Mouse (Mus musculus): ENCODE results near the gene Ptpn11. TPM values are rescaled to one million over a fixed set of nuclear protein-coding genes. Genes with fewer than 3 reads are reported as not detected.
"Not testable (repeated sequence)": the region's sequence is repeated elsewhere in the genome, so short reads cannot be mapped to it uniquely, and the experiment has no call there.

The Ptpn11 gene
- polyA plus RNA-seq, 1 experiment from 2014 or later, result 20.1 TPM

DNA sequence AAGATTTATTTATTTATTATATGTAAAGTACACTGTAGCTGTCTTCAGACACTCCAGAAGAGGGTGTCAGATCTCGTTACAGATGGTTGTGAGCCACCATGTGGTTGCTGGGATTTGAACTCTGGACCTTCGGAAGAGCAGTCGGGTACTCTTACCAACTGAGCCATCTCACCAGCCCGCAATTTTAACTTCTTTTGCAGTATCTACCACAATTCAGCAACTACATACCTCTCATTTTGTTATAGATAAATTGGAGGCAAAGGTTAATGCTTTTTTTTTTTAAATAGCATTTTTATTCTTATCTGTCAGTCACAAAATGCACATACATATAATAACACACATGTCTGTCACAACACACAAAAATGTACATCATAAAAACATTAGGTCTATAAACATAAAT lies 32.8 kb upstream of the Ptpn11 start:
- not testable (repeated sequence) for H3K9me3 ChIP-seq; H3K4me3 ChIP-seq (replicated peaks); H3K9ac ChIP-seq; H3K27ac ChIP-seq; H3K27me3 ChIP-seq (replicated peaks); H3K36me3 ChIP-seq; ATAC-seq; H3K4me2 ChIP-seq (replicated peaks)
- peaks cover 12% of the 10 kb centered on the region for H3K4me1 ChIP-seq (replicated peaks)
- WGBS, result 88% methylated on average over 4 of the region's 4 CpGs

DNA sequence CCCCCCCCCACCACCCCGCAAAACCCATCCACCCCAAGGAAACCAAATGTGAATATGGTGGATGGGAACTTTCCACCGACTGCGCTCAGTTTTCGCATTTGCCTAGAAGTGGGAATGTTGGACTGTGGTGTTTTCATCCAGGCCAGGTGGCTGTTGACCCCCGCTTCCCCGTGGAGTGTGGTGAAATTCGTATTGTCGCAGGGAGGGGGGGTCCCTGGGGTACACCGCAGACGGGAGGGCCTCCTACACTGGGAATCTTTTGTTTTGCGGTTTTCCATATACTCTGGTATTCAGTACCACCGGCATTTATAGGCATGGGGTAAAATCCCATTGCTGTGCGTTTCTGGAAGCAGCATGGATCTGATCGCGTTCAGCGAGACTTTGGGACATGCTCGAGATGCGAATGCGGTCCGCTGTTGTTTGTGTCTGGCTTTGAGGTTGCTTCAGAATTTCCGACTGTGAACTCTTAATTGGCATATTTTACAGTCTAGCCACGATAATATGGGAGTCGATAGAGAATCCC lies 30.2 kb upstream of the Ptpn11 start:
- Histone ChIP-seq H3K27me3 (replicated peaks) (no peaks in the 10 kb centered on the region), H3K4me2 (replicated peaks) (peak overlapping the region; percentile 75), H3K9me3 (no peaks in the 10 kb centered on the region), H3K4me1 (replicated peaks) (peaks cover 7% of the 10 kb centered on the region; the same call in 1 of the 2 replicates), H3K4me3 (replicated peaks) (peak overlapping the region; percentile 97), H3K36me3 (no peaks in the 10 kb centered on the region), H3K27ac (no peak overlapping the region), H3K9ac (peak overlapping the region; percentile 94)
- WGBS, result 20% methylated on average over 23 of the region's 23 CpGs
- no peak for ATAC-seq

GRCm38 (mm10) chr5:121220732-121221301 lies 29.6 kb upstream of the Ptpn11 start:
- peak overlapping the region; percentile 97 for H3K4me3 ChIP-seq (replicated peaks)
- H3K36me3 ChIP-seq, result no peaks in the 10 kb centered on the region
- H3K4me1 ChIP-seq (replicated peaks), result peaks cover 4% of the 10 kb centered on the region; the same call in 1 of the 2 replicates
- H3K27ac ChIP-seq, result peak overlapping the region; percentile 86
- WGBS, result under 1% methylated on average over 37 of the region's 38 CpGs
- H3K9me3 ChIP-seq, result no peaks in the 10 kb centered on the region
- H3K4me2 ChIP-seq (replicated peaks), result peak overlapping the region; percentile 75
- H3K9ac ChIP-seq, result peak overlapping the region; percentile 94
- peak; percentile 64 for ATAC-seq
- H3K27me3 ChIP-seq (replicated peaks), result no peaks in the 10 kb centered on the region

GRCm38 (mm10) chr5:121219980-121220731 lies 29.0 kb upstream of the Ptpn11 start, which contains the start of gene Hectd4:
Gene Hectd4 (plus strand): TSS chr5:121220219.
- 0% methylated on average over 55 of the region's 90 CpGs for WGBS
- H3K36me3 ChIP-seq, result no peaks in the 10 kb centered on the region
- H3K9ac ChIP-seq, result peak within 1 kb of the TSS; percentile 94
- peak within 1 kb of the TSS; percentile 86 for H3K27ac ChIP-seq
- H3K9me3 ChIP-seq, result no peaks in the 10 kb centered on the region
- peak; percentile 90 for ATAC-seq
- H3K4me1 ChIP-seq (replicated peaks), result peaks cover 4% of the 10 kb centered on the region; the same call in 1 of the 2 replicates
- no peaks in the 10 kb centered on the region for H3K27me3 ChIP-seq (replicated peaks)
- peak within 1 kb of the TSS; percentile 97 for H3K4me3 ChIP-seq (replicated peaks)
- peak within 1 kb of the TSS; percentile 75 for H3K4me2 ChIP-seq (replicated peaks)

DNA sequence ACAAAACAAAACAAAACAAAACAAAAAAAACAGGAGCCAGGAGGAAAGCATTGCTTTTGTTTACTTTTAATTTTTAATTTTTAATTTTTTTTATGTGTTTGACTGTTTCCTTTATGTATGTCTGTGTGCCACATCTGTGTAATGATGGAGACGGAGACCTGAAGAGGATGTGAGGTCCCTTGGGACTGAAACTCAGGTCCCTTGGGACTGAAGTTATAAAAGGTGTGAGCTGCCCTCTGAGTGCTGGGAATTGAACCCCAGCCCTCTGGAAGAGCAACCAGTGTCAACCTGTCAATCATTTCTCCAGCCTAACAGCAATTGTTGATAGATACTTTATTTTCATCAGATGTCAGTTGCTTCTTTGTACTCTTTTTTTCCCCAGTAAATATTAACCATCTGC lies 28.0 kb upstream of the Ptpn11 start:
- Histone ChIP-seq H3K9ac (no peak overlapping the region), H3K9me3 (no peaks in the 10 kb centered on the region), H3K36me3 (no peaks in the 10 kb centered on the region), H3K4me3 (replicated peaks) (no peak overlapping the region), H3K27ac (no peak overlapping the region), H3K4me2 (replicated peaks) (no peak overlapping the region), H3K4me1 (replicated peaks) (peaks cover 4% of the 10 kb centered on the region; the same call in 1 of the 2 replicates), H3K27me3 (replicated peaks) (no peaks in the 10 kb centered on the region)
- ATAC-seq, result no peak
- 92% methylated on average over 1 of the region's 1 CpGs for WGBS

DNA sequence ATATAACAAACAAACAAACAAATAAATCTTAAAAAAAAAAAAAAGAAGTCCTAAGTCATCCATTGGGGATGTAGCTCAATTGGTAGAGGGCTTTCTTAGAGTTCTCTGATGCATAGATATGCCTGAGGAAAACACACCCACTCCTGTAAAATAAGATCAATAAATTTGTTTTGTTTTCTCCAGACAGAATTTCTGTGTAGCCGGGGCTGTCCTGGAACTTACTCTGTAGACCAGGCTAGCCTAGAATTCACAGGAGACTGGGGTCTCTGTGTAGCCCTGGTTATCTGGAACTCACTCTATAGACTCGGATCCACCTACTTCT lies 26.1 kb upstream of the Ptpn11 start:
- Histone ChIP-seq H3K27me3 (replicated peaks) (no peaks in the 10 kb centered on the region), H3K4me3 (replicated peaks) (no peak overlapping the region), H3K4me2 (replicated peaks) (no peak overlapping the region), H3K4me1 (replicated peaks) (peaks cover 4% of the 10 kb centered on the region; the same call in 1 of the 2 replicates), H3K36me3 (peaks cover 2% of the 10 kb centered on the region), H3K27ac (no peak overlapping the region), H3K9me3 (no peaks in the 10 kb centered on the region), H3K9ac (no peak overlapping the region)
- ATAC-seq, result no peak
- 85% methylated on average over 2 of the region's 2 CpGs for WGBS

DNA sequence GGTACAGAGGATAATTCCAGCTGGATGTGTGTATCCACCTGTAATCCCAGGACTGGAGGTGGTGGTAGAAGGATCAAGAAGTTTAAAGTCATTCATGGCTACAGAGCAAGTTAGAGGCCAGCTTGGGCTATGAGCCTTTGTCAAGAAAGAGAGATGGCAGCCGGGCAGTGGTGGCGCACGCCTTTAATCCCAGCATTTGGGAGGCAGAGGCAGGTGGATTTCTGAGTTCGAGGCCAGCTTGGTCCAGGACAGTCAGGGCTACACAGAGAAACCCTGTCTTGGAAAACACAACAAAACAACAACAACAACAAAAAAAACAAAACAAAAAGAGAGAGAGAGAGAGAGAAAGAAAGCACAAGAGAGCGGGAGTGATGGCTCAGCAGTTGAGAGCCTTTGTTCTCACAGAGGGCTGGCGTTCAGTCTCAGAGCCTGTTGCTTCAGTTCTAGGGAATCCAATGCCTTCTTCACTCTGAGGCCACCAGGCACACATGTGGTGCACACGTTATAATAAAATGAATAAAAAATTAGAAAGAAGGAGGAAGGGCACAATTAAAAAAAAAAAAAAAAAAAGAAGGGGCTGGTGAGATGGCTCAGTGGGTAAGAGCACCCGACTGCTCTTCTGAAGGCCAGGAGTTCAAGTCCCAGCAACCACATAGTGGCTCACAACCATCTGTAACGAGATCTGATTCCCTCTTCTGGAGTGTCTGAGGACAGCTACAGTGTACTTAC lies 25.6 kb upstream of the Ptpn11 start:
- 88% methylated on average over 9 of the region's 9 CpGs for WGBS
- not testable (repeated sequence) for H3K36me3 ChIP-seq; ATAC-seq; H3K27ac ChIP-seq; H3K4me1 ChIP-seq (replicated peaks); H3K27me3 ChIP-seq (replicated peaks); H3K9ac ChIP-seq; H3K9me3 ChIP-seq; H3K4me2 ChIP-seq (replicated peaks); H3K4me3 ChIP-seq (replicated peaks)

DNA sequence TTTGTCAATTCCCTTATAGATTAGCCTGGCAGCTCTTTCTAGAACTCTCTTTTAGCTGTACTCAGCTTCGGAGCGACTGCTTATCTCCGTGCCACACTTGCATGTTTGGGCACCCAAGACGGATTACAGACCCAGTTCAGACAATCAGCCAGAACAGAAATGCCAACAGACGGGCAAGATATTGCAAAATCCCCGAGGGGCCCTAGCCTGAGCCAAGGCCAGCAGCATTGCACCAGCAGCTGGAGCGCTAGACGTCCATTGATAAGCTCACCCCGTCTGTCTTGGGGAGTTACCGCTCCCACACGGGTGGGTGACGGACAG lies 24.9 kb upstream of the Ptpn11 start:
- no peak overlapping the region for H3K4me3 ChIP-seq (replicated peaks)
- peaks cover 13% of the 10 kb centered on the region for H3K36me3 ChIP-seq
- H3K9me3 ChIP-seq, result no peaks in the 10 kb centered on the region
- no peak overlapping the region for H3K9ac ChIP-seq
- ATAC-seq, result peak; percentile 14; the same call in 1 of the 2 replicates
- H3K27me3 ChIP-seq (replicated peaks), result no peaks in the 10 kb centered on the region
- H3K27ac ChIP-seq, result no peak overlapping the region
- no peak overlapping the region for H3K4me2 ChIP-seq (replicated peaks)
- H3K4me1 ChIP-seq (replicated peaks), result no peaks in the 10 kb centered on the region
- WGBS, result 74% methylated on average over 12 of the region's 12 CpGs

GRCm38 (mm10) chr5:121215380-121216125 lies 24.4 kb upstream of the Ptpn11 start:
- peaks cover 17% of the 10 kb centered on the region for H3K36me3 ChIP-seq
- no peaks in the 10 kb centered on the region for H3K27me3 ChIP-seq (replicated peaks)
- H3K9ac ChIP-seq, result no peak overlapping the region
- WGBS, result 51% methylated on average over 13 of the region's 13 CpGs
- H3K9me3 ChIP-seq, result no peaks in the 10 kb centered on the region
- H3K4me3 ChIP-seq (replicated peaks), result no peak overlapping the region
- H3K4me2 ChIP-seq (replicated peaks), result no peak overlapping the region
- no peak for ATAC-seq
- no peaks in the 10 kb centered on the region for H3K4me1 ChIP-seq (replicated peaks)
- H3K27ac ChIP-seq, result no peak overlapping the region

DNA sequence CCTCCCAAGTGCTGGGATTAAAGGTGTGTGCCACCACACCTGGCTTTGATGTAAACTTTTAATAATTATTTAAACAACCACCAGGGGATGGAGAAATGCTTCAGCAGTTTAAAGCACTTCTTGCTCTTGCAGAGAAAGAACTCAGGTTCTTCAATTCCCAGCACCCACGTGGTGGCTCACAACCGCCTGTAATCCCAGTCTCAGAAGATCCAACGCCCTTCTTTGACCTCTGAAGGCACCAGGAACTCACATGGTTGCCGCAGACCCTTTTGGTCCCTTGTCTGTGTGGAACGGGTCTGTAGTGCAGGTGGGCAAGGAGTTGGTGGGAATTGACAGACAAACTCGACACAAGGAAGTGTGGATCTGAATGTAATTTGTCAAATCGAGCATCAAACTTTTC lies 23.5 kb upstream of the Ptpn11 start:
- Histone ChIP-seq H3K27ac (no peak overlapping the region), H3K9ac (no peak overlapping the region), H3K36me3 (peaks cover 22% of the 10 kb centered on the region), H3K9me3 (no peaks in the 10 kb centered on the region), H3K4me2 (replicated peaks) (no peak overlapping the region), H3K4me3 (replicated peaks) (no peak overlapping the region), H3K4me1 (replicated peaks) (no peaks in the 10 kb centered on the region), H3K27me3 (replicated peaks) (no peaks in the 10 kb centered on the region)
- no peak for ATAC-seq
- WGBS, result 46% methylated on average over 7 of the region's 7 CpGs

GRCm38 (mm10) chr5:121212108-121212507 lies 20.9 kb upstream of the Ptpn11 start:
- H3K27ac ChIP-seq, result no peak overlapping the region
- H3K4me2 ChIP-seq (replicated peaks), result no peak overlapping the region
- no peaks in the 10 kb centered on the region for H3K9me3 ChIP-seq
- WGBS, result 95% methylated on average over 6 of the region's 6 CpGs
- H3K36me3 ChIP-seq, result peaks cover 39% of the 10 kb centered on the region
- no peak for ATAC-seq
- H3K27me3 ChIP-seq (replicated peaks), result no peaks in the 10 kb centered on the region
- no peak overlapping the region for H3K9ac ChIP-seq
- peaks cover 6% of the 10 kb centered on the region; the same call in 1 of the 2 replicates for H3K4me1 ChIP-seq (replicated peaks)
- H3K4me3 ChIP-seq (replicated peaks), result no peak overlapping the region

DNA sequence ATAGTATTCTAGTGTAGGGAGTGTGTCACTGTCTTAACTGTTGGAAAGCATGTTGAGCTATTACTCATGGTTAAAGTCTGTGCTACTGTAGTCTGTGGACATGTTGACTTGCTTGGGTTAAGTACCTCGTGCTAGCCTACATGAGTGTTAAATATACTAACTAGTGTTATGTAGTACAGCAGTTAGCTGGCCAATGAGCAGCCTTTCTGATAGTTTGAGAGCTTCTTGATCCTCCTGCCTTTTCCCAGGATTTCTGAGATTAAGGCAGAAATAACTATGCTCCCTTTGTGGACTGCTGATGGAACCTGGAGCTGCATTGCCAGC lies 19.4 kb upstream of the Ptpn11 start:
- Histone ChIP-seq H3K27ac (no peak overlapping the region), H3K9me3 (no peaks in the 10 kb centered on the region), H3K27me3 (replicated peaks) (no peaks in the 10 kb centered on the region), H3K4me3 (replicated peaks) (no peak overlapping the region), H3K4me2 (replicated peaks) (no peak overlapping the region), H3K36me3 (peaks cover 48% of the 10 kb centered on the region), H3K9ac (no peak overlapping the region), H3K4me1 (replicated peaks) (peaks cover 18% of the 10 kb centered on the region)
- WGBS, result 84% methylated on average over 1 of the region's 1 CpGs
- no peak for ATAC-seq
